Mouse (Mus musculus): ENCODE results near the gene Ift20. TPM values are rescaled to one million over a fixed set of nuclear protein-coding genes. Genes with fewer than 3 reads are reported as not detected.
"Not testable (repeated sequence)": the region's sequence is repeated elsewhere in the genome, so short reads cannot be mapped to it uniquely, and the experiment has no call there.

Ift20 gene
- polyA plus RNA-seq, 1 experiment from 2014 or later = 95.5 TPM

- no peak for ATAC-seq (ENCODE audit: extremely low read depth, insufficient number of reproducible peaks, low FRiP score, low TSS enrichment)
- no peak overlapping the region for H3K9ac ChIP-seq
- no peak overlapping the region for H3K4me2 ChIP-seq
- WGBS = 62% methylated on average over 3 of the region's 3 CpGs
- H3K27ac ChIP-seq (replicated peaks) = peak overlapping the region; percentile 29
- no peak overlapping the region for H3K4me3 ChIP-seq
- peaks cover 75% of the 10 kb centered on the region for H3K36me3 ChIP-seq
- H3K9me3 ChIP-seq = no peaks in the 10 kb centered on the region
- H3K4me1 ChIP-seq = peaks cover 16% of the 10 kb centered on the region
- H3K27me3 ChIP-seq (replicated peaks) = no peaks in the 10 kb centered on the region
Measured at GRCm38 (mm10) chr11:78569806-78570205, 33.6 kb downstream of the Ift20 start.

GRCm38 (mm10) chr11:78571441-78571840, 35.3 kb downstream of the Ift20 start:
- Histone ChIP-seq H3K9me3 (no peaks in the 10 kb centered on the region), H3K4me1 (peaks cover 13% of the 10 kb centered on the region), H3K27me3 (replicated peaks) (no peaks in the 10 kb centered on the region), H3K4me3 (no peak overlapping the region), H3K27ac (replicated peaks) (no peak overlapping the region), H3K4me2 (no peak overlapping the region), H3K36me3 (peaks cover 79% of the 10 kb centered on the region), H3K9ac (no peak overlapping the region)
- 95% methylated on average over 8 of the region's 8 CpGs for WGBS
- no peak for ATAC-seq (ENCODE audit: extremely low read depth, insufficient number of reproducible peaks, low FRiP score, low TSS enrichment)

- H3K9ac ChIP-seq = no peak overlapping the region
- no peak overlapping the region for H3K4me2 ChIP-seq
- H3K4me1 ChIP-seq = peaks cover 9% of the 10 kb centered on the region
- H3K27me3 ChIP-seq (replicated peaks) = no peaks in the 10 kb centered on the region
- H3K9me3 ChIP-seq = no peaks in the 10 kb centered on the region
- H3K27ac ChIP-seq (replicated peaks) = no peak overlapping the region
- no peak for ATAC-seq (ENCODE audit: extremely low read depth, insufficient number of reproducible peaks, low FRiP score, low TSS enrichment)
- no peak overlapping the region for H3K4me3 ChIP-seq
- 82% methylated on average over 6 of the region's 6 CpGs for WGBS
- H3K36me3 ChIP-seq = peaks cover 79% of the 10 kb centered on the region
Measured at GRCm38 (mm10) chr11:78571854-78572253, 35.7 kb downstream of the Ift20 start.

GRCm38 (mm10) chr11:78574031-78574430, 37.9 kb downstream of the Ift20 start:
- H3K4me1 ChIP-seq; ATAC-seq (ENCODE audit: extremely low read depth, insufficient number of reproducible peaks, low FRiP score, low TSS enrichment); H3K27me3 ChIP-seq (replicated peaks); H3K4me2 ChIP-seq; H3K4me3 ChIP-seq; H3K27ac ChIP-seq (replicated peaks); H3K9me3 ChIP-seq; H3K9ac ChIP-seq: not testable (repeated sequence)
- 89% methylated on average over 4 of the region's 4 CpGs for WGBS
- peaks cover 90% of the 10 kb centered on the region for H3K36me3 ChIP-seq

- Histone ChIP-seq H3K9me3 (no peaks in the 10 kb centered on the region), H3K4me3 (no peak overlapping the region), H3K9ac (no peak overlapping the region), H3K27me3 (replicated peaks) (no peaks in the 10 kb centered on the region), H3K36me3 (peaks cover 88% of the 10 kb centered on the region), H3K27ac (replicated peaks) (no peak overlapping the region), H3K4me1 (0 out of 2 replicates have a peak, but pooled peaks cover 5% of the 10 kb centered on the region), H3K4me2 (no peak overlapping the region)
- 76% methylated on average over 3 of the region's 3 CpGs for WGBS
- no peak for ATAC-seq (ENCODE audit: extremely low read depth, insufficient number of reproducible peaks, low FRiP score, low TSS enrichment)
Measured at GRCm38 (mm10) chr11:78574536-78574935, 38.4 kb downstream of the Ift20 start.

GRCm38 (mm10) chr11:78574975-78575374, 38.8 kb downstream of the Ift20 start:
- Histone ChIP-seq H3K4me3 (no peak overlapping the region), H3K9me3 (no peaks in the 10 kb centered on the region), H3K27ac (replicated peaks) (no peak overlapping the region), H3K9ac (no peak overlapping the region), H3K27me3 (replicated peaks) (no peaks in the 10 kb centered on the region), H3K4me2 (no peak overlapping the region), H3K4me1 (0 out of 2 replicates have a peak, but pooled peaks cover under 1% of the 10 kb centered on the region), H3K36me3 (peaks cover 90% of the 10 kb centered on the region)
- WGBS = 62% methylated on average over 2 of the region's 2 CpGs
- ATAC-seq (ENCODE audit: extremely low read depth, insufficient number of reproducible peaks, low FRiP score, low TSS enrichment) = no peak

GRCm38 (mm10) chr11:78582848-78583247, 46.7 kb downstream of the Ift20 start:
- Histone ChIP-seq H3K9me3 (0 out of 2 replicates have a peak, but pooled peaks cover 4% of the 10 kb centered on the region), H3K4me3 (no peak overlapping the region), H3K27me3 (replicated peaks) (no peaks in the 10 kb centered on the region), H3K4me2 (no peak overlapping the region), H3K4me1 (no peaks in the 10 kb centered on the region), H3K9ac (no peak overlapping the region), H3K36me3 (peaks cover 77% of the 10 kb centered on the region), H3K27ac (replicated peaks) (peak overlapping the region; percentile 17; the same call in 1 of the 2 replicates)
- WGBS = 53% methylated on average over 6 of the region's 6 CpGs
- no peak for ATAC-seq (ENCODE audit: extremely low read depth, insufficient number of reproducible peaks, low FRiP score, low TSS enrichment)

GRCm38 (mm10) chr11:78586099-78586498, 49.9 kb downstream of the Ift20 start:
- Histone ChIP-seq H3K36me3 (peaks cover 68% of the 10 kb centered on the region), H3K4me3 (no peak overlapping the region)

GRCm38 (mm10) chr11:78587677-78588076, 51.5 kb downstream of the Ift20 start:
- H3K27ac ChIP-seq (replicated peaks); H3K4me3 ChIP-seq; H3K4me2 ChIP-seq; H3K9ac ChIP-seq; H3K9me3 ChIP-seq; ATAC-seq (ENCODE audit: extremely low read depth, insufficient number of reproducible peaks, low FRiP score, low TSS enrichment); H3K4me1 ChIP-seq; H3K27me3 ChIP-seq (replicated peaks): not testable (repeated sequence)
- 81% methylated on average over 1 of the region's 1 CpGs for WGBS
- peaks cover 54% of the 10 kb centered on the region for H3K36me3 ChIP-seq

More at GRCm38 (mm10) chr11:78586099-78586498, 49.9 kb downstream of the Ift20 start:
- H3K9me3 ChIP-seq = 0 out of 2 replicates have a peak, but pooled peaks cover 4% of the 10 kb centered on the region
- H3K27ac ChIP-seq (replicated peaks) = no peak overlapping the region
- H3K27me3 ChIP-seq (replicated peaks) = no peaks in the 10 kb centered on the region
- 0 out of 2 replicates have a peak, but pooled peaks cover 3% of the 10 kb centered on the region for H3K4me1 ChIP-seq
- no peak for ATAC-seq (ENCODE audit: extremely low read depth, insufficient number of reproducible peaks, low FRiP score, low TSS enrichment)
- no peak overlapping the region for H3K9ac ChIP-seq
- no peak overlapping the region for H3K4me2 ChIP-seq

Other genes with a start within 250 kb of the Ift20 start
- 0.20 and 0.29 TPM in 2 replicates for gene BC030499, start 245.5 kb upstream of the Ift20 start, polyA plus RNA-seq (2015; fragmentation: Nextera tagmentation; extraction: Ambion mirVana)
- gene Spag5, start 234.8 kb upstream of the Ift20 start, polyA plus RNA-seq (2015; fragmentation: Nextera tagmentation; extraction: Ambion mirVana) = 24.5 and 25.5 TPM in 2 replicates
- gene Aldoc, start 213.4 kb upstream of the Ift20 start, polyA plus RNA-seq (2015; fragmentation: Nextera tagmentation; extraction: Ambion mirVana) = 22.1 and 22.5 TPM in 2 replicates
- gene Pigs, start 207.9 kb upstream of the Ift20 start, polyA plus RNA-seq (2015; fragmentation: Nextera tagmentation; extraction: Ambion mirVana) = 65.9 and 66.6 TPM in 2 replicates
- gene Unc119, start 192.9 kb upstream of the Ift20 start, polyA plus RNA-seq (2015; fragmentation: Nextera tagmentation; extraction: Ambion mirVana) = 42.8 and 44.6 TPM in 2 replicates
- gene Foxn1, start 149.8 kb upstream of the Ift20 start, polyA plus RNA-seq (2015; fragmentation: Nextera tagmentation; extraction: Ambion mirVana) = 0.04 and 0.44 TPM in 2 replicates
- gene Slc13a2, start 114.1 kb upstream of the Ift20 start, polyA plus RNA-seq (2015; fragmentation: Nextera tagmentation; extraction: Ambion mirVana) = not detected in 2 replicates
- 6.9 and 7.3 TPM in 2 replicates for gene Slc46a1, start 70.7 kb upstream of the Ift20 start, polyA plus RNA-seq (2015; fragmentation: Nextera tagmentation; extraction: Ambion mirVana)
- 0.12 and 0.19 TPM in 2 replicates for gene Sarm1, start 38.6 kb upstream of the Ift20 start, polyA plus RNA-seq (2015; fragmentation: Nextera tagmentation; extraction: Ambion mirVana)
- gene Vtn, start 37.3 kb upstream of the Ift20 start, polyA plus RNA-seq (2015; fragmentation: Nextera tagmentation; extraction: Ambion mirVana) = 2.1 and 9.3 TPM in 2 replicates
- gene Sebox, start 32.9 kb upstream of the Ift20 start, polyA plus RNA-seq (2015; fragmentation: Nextera tagmentation; extraction: Ambion mirVana) = not detected in 2 replicates
- gene Tmem199, start 24.2 kb upstream of the Ift20 start, polyA plus RNA-seq (2015; fragmentation: Nextera tagmentation; extraction: Ambion mirVana) = 43.9 and 45.6 TPM in 2 replicates
- 139 and 151 TPM in 2 replicates for gene Poldip2, start 24.2 kb upstream of the Ift20 start, polyA plus RNA-seq (2015; fragmentation: Nextera tagmentation; extraction: Ambion mirVana)
- gene Tnfaip1, start within 50 bp of the Ift20 start, polyA plus RNA-seq (2015; fragmentation: Nextera tagmentation; extraction: Ambion mirVana) = 71.9 and 77.1 TPM in 2 replicates
- gene Tmem97, start 14.4 kb downstream of the Ift20 start, polyA plus RNA-seq (2015; fragmentation: Nextera tagmentation; extraction: Ambion mirVana) = 58.3 and 68.1 TPM in 2 replicates
- gene Nlk, start 161.0 kb downstream of the Ift20 start, polyA plus RNA-seq (2015; fragmentation: Nextera tagmentation; extraction: Ambion mirVana) = 11.4 and 11.5 TPM in 2 replicates
- 26.3 and 28.8 TPM in 2 replicates for gene Ccnq, start 215.4 kb downstream of the Ift20 start, polyA plus RNA-seq (2015; fragmentation: Nextera tagmentation; extraction: Ambion mirVana)